12 mouse cellular contexts compared by ENCODE assay signal in the genomic region with DNA sequence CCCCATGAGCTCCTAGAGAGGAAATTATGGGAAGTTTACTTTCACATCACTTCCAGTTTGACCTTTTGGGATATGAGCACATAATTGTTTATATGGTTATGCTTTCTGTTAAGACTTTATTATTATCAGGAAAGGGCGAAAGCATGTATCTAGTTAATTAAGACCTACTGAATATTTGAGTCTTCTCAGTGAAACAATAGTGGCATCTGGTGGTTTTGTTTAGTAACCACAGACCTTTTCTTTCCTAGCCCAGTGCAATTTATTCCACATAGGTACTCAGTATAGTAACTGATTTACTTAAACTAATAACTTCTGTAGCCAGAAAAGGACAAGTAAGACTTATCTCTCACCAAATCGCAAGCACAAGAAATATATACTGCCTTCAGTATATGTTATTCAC. TPM values are rescaled to one million over a fixed set of nuclear protein-coding genes. Genes with fewer than 3 reads are reported as not detected.
DNase-seq lines count a peak whose midpoint lies in the region; ATAC-seq and TF ChIP-seq lines count a peak whose summit lies in the region.
"Had no signal": no experiment of that assay in that cellular context is flagged by ENCODE, and none has a peak within 500 bp of the region (broad histone marks: within the 10 kb centered on the region; RNA-seq: fewer than 3 reads in every experiment).

No protein-coding gene starts in this region.

- ATAC-seq in intestine, postnatal 0 days, result no peak
- no peak for ATAC-seq in intestine, embryonic 15.5 days
- ATAC-seq in midbrain, embryonic 14.5 days (ENCODE audit: low FRiP score, low TSS enrichment), result no peak
- no peak for ATAC-seq in stomach, postnatal 0 days (ENCODE audit: low FRiP score, low TSS enrichment)

- H3K4me2 ChIP-seq in intestine, postnatal 0 days (replicated peaks; ENCODE audit: low read depth), result no peak overlapping the region
- H3K4me2 ChIP-seq in intestine, embryonic 15.5 days (replicated peaks), result no peak overlapping the region
- H3K4me2 ChIP-seq in midbrain, embryonic 14.5 days (ENCODE audit: low read length), result no peak overlapping the region
- H3K4me2 ChIP-seq in stomach, postnatal 0 days (replicated peaks; ENCODE audit: low read depth), result no peak overlapping the region
- H3K4me2 ChIP-seq: embryonic facial prominence, embryonic 13.5 days; lung, embryonic 15.5 days had no signal

- H3K9me3 ChIP-seq in intestine, postnatal 0 days (ENCODE audit: control insufficient read depth), result no peaks in the 10 kb centered on the region
- H3K9me3 ChIP-seq in intestine, embryonic 15.5 days, result no peaks in the 10 kb centered on the region
- no peaks in the 10 kb centered on the region for H3K9me3 ChIP-seq in midbrain, embryonic 14.5 days (ENCODE audit: control insufficient read depth, low read length)
- H3K9me3 ChIP-seq in midbrain, embryonic 10.5 days (replicated peaks), result no peaks in the 10 kb centered on the region
- no peaks in the 10 kb centered on the region for H3K9me3 ChIP-seq in stomach, postnatal 0 days (ENCODE audit: control insufficient read depth, low read length)
- H3K9me3 ChIP-seq: embryonic facial prominence, embryonic 13.5 days; lung, embryonic 15.5 days had no signal

- H3K9ac ChIP-seq in intestine, postnatal 0 days (ENCODE audit: low read depth, low read length), result no peak overlapping the region
- no peak overlapping the region for H3K9ac ChIP-seq in intestine, embryonic 15.5 days
- no peak overlapping the region for H3K9ac ChIP-seq in midbrain, embryonic 14.5 days (replicated peaks; ENCODE audit: low read length)
- H3K9ac ChIP-seq in stomach, postnatal 0 days (ENCODE audit: low read length), result no peak overlapping the region
- H3K9ac ChIP-seq: embryonic facial prominence, embryonic 13.5 days; lung, embryonic 15.5 days had no signal

- H3K27ac ChIP-seq in intestine, postnatal 0 days (ENCODE audit: low read depth, low read length), result no peak overlapping the region
- H3K27ac ChIP-seq in intestine, embryonic 15.5 days, result no peak overlapping the region
- no peak overlapping the region for H3K27ac ChIP-seq in midbrain, embryonic 14.5 days (replicated peaks; ENCODE audit: low read depth, low read length)
- H3K27ac ChIP-seq in midbrain, embryonic 10.5 days (replicated peaks), result no peak overlapping the region
- H3K27ac ChIP-seq in stomach, postnatal 0 days (replicated peaks), result no peak overlapping the region
- H3K27ac ChIP-seq: embryonic facial prominence, embryonic 13.5 days; lung, embryonic 15.5 days had no signal

- no peak overlapping the region for H3K4me3 ChIP-seq in intestine, postnatal 0 days (ENCODE audit: low read depth, low read length)
- no peak overlapping the region for H3K4me3 ChIP-seq in intestine, embryonic 15.5 days (replicated peaks)
- no peak overlapping the region for H3K4me3 ChIP-seq in midbrain, embryonic 14.5 days (replicated peaks; ENCODE audit: low read depth, low read length)
- no peak overlapping the region for H3K4me3 ChIP-seq in midbrain, embryonic 10.5 days
- no peak overlapping the region for H3K4me3 ChIP-seq in stomach, postnatal 0 days (ENCODE audit: low read depth, low read length)
- H3K4me3 ChIP-seq: embryonic facial prominence, embryonic 13.5 days; lung, embryonic 15.5 days had no signal

- peak; percentile 46 for DNase-seq in midbrain, embryonic 14.5 days
- DNase-seq in midbrain, embryonic 10.5 days (ENCODE audit: low spot score), result no peak
- peak; percentile 8 for DNase-seq in Muller cell, postnatal 12 days (ENCODE audit: inconsistent ontology term)
- DNase-seq in stomach, postnatal 0 days (ENCODE audit: low spot score), result no peak
- no peak for DNase-seq in B cell, adult 2 months
- DNase-seq: adrenal gland, postnatal 14 days; cerebellum, adult 18-20 months; thymus, postnatal 25 days had no signal

- WGBS in intestine, postnatal 0 days, result 81% methylated on average over 2 of the region's 2 CpGs
- 89% methylated on average over 2 of the region's 2 CpGs for WGBS in intestine, embryonic 15.5 days
- WGBS in midbrain, embryonic 14.5 days, result 92% methylated on average over 2 of the region's 2 CpGs
- 88% methylated on average over 2 of the region's 2 CpGs for WGBS in midbrain, embryonic 10.5 days
- WGBS in stomach, postnatal 0 days, result 79% methylated on average over 2 of the region's 2 CpGs

- H3K36me3 ChIP-seq in intestine, postnatal 0 days (ENCODE audit: control insufficient read depth, insufficient read depth), result no peaks in the 10 kb centered on the region
- H3K36me3 ChIP-seq in intestine, embryonic 15.5 days, result no peaks in the 10 kb centered on the region
- no peaks in the 10 kb centered on the region for H3K36me3 ChIP-seq in midbrain, embryonic 14.5 days (ENCODE audit: control insufficient read depth, insufficient read depth, low read length)
- H3K36me3 ChIP-seq in midbrain, embryonic 10.5 days, result no peaks in the 10 kb centered on the region
- no peaks in the 10 kb centered on the region for H3K36me3 ChIP-seq in stomach, postnatal 0 days (ENCODE audit: control insufficient read depth, insufficient read depth, low read length)
- H3K36me3 ChIP-seq: embryonic facial prominence, embryonic 13.5 days; lung, embryonic 15.5 days had no signal

- TF ChIP-seq CTCF in intestine, postnatal 0 days (IDR thresholded peaks at IDR 0.05; ENCODE audit: low read depth), result peak; percentile 70
- TF ChIP-seq CTCF in stomach, postnatal 0 days (IDR thresholded peaks at IDR 0.05; ENCODE audit: low read depth), result peak; percentile 68

- H3K4me1 ChIP-seq in intestine, postnatal 0 days (replicated peaks; ENCODE audit: control insufficient read depth, insufficient read depth, low read length), result no peaks in the 10 kb centered on the region
- H3K4me1 ChIP-seq in intestine, embryonic 15.5 days (replicated peaks), result no peaks in the 10 kb centered on the region
- no peaks in the 10 kb centered on the region for H3K4me1 ChIP-seq in midbrain, embryonic 14.5 days (ENCODE audit: control insufficient read depth, insufficient read depth, low read length)
- H3K4me1 ChIP-seq in midbrain, embryonic 10.5 days, result no peaks in the 10 kb centered on the region
- H3K4me1 ChIP-seq in stomach, postnatal 0 days (replicated peaks; ENCODE audit: control insufficient read depth, insufficient read depth), result no peaks in the 10 kb centered on the region
- H3K4me1 ChIP-seq: embryonic facial prominence, embryonic 13.5 days; lung, embryonic 15.5 days had no signal

- no peaks in the 10 kb centered on the region for H3K27me3 ChIP-seq in intestine, postnatal 0 days (replicated peaks; ENCODE audit: control insufficient read depth, insufficient read depth, low read length)
- no peaks in the 10 kb centered on the region for H3K27me3 ChIP-seq in intestine, embryonic 15.5 days (replicated peaks)
- H3K27me3 ChIP-seq in midbrain, embryonic 14.5 days (ENCODE audit: control insufficient read depth, insufficient read depth, low read length), result no peaks in the 10 kb centered on the region
- H3K27me3 ChIP-seq in midbrain, embryonic 10.5 days (ENCODE audit: low read depth, poor library complexity, severe bottlenecking), result no peaks in the 10 kb centered on the region
- no peaks in the 10 kb centered on the region for H3K27me3 ChIP-seq in stomach, postnatal 0 days (ENCODE audit: control insufficient read depth, insufficient read depth, low read length)
- H3K27me3 ChIP-seq: embryonic facial prominence, embryonic 13.5 days; lung, embryonic 15.5 days had no signal

- TF ChIP-seq EP300 in stomach, postnatal 0 days (optimal IDR thresholded peaks at IDR 0.05), result no peak

RNA-seq across cellular contexts. Expression of gene Strip2, which starts 29.8 kb away (rescaled TPM):
- 0.46 and 0.63 TPM in 2 replicates for polyA plus RNA-seq in intestine, postnatal 0 days (2015; fragmentation: Nextera tagmentation; extraction: Ambion mirVana)
- 0.40 and 0.62 TPM in 2 replicates for polyA plus RNA-seq in intestine, embryonic 15.5 days (2015; fragmentation: Nextera tagmentation; extraction: Ambion mirVana)
- polyA plus RNA-seq in midbrain, embryonic 14.5 days (2014; fragmentation: Nextera tagmentation; extraction: Ambion mirVana), result 2.8 and 2.9 TPM in 2 replicates
- polyA plus RNA-seq in midbrain, embryonic 10.5 days (2016; fragmentation: Nextera tagmentation; extraction: Ambion mirVana), result 0.65 TPM in 2 replicates
- 0.13 and 0.16 TPM in 2 replicates for polyA plus RNA-seq in stomach, postnatal 0 days (2015; fragmentation: Nextera tagmentation; extraction: Ambion mirVana)

Comparison
In these comparisons a context has a peak if more than half of its experiments do, and no peak if none do; other contexts are left out.
1. DNase-seq: peak in midbrain, embryonic 14.5 days (single experiment) and Muller cell, postnatal 12 days (single experiment); none in midbrain, embryonic 10.5 days (single experiment), stomach, postnatal 0 days (single experiment) and B cell, adult 2 months (0 of 2).